Mouse (Mus musculus): ENCODE measurements around the gene Lrp5. TPM values are rescaled to one million over a fixed set of nuclear protein-coding genes. Genes with fewer than 3 reads are reported as not detected.

The Lrp5 gene
- polyA plus RNA-seq, 1 experiment from 2014 or later, result 7.9 TPM

GRCm38 (mm10) chr19:3699508-3700438, 13.4 kb upstream of the Lrp5 start:
- ATAC-seq (replicated peaks; ENCODE audit: low FRiP score, low TSS enrichment, low read depth) (peak; percentile 58; the same call in 1 of the 2 replicates), DNase-seq (ENCODE audit: low spot score) (peak; percentile 91)
- Histone ChIP-seq H3K4me3 (ENCODE audit: low read depth, low read length) (no peak overlapping the region), H3K9me3 (ENCODE audit: control insufficient read depth, low read length) (no peaks in the 10 kb centered on the region), H3K4me2 (ENCODE audit: low read length) (no peak overlapping the region), H3K4me1 (replicated peaks; ENCODE audit: control insufficient read depth, insufficient read depth, low read length) (no peaks in the 10 kb centered on the region), H3K36me3 (ENCODE audit: control insufficient read depth, insufficient read depth, low read length) (no peaks in the 10 kb centered on the region), H3K27me3 (replicated peaks; ENCODE audit: control insufficient read depth, insufficient read depth, low read length) (no peaks in the 10 kb centered on the region), H3K9ac (ENCODE audit: low read length) (no peak overlapping the region), H3K27ac (ENCODE audit: low read depth) (no peak overlapping the region)
- 33% methylated on average over 6 of the region's 6 CpGs for WGBS

GRCm38 (mm10) chr19:3698035-3698434, 11.7 kb upstream of the Lrp5 start:
- Histone ChIP-seq H3K9ac (ENCODE audit: low read length) (no peak overlapping the region), H3K27me3 (replicated peaks; ENCODE audit: control insufficient read depth, insufficient read depth, low read length) (no peaks in the 10 kb centered on the region), H3K9me3 (ENCODE audit: control insufficient read depth, low read length) (no peaks in the 10 kb centered on the region), H3K36me3 (ENCODE audit: control insufficient read depth, insufficient read depth, low read length) (no peaks in the 10 kb centered on the region), H3K4me2 (ENCODE audit: low read length) (no peak overlapping the region), H3K27ac (ENCODE audit: low read depth) (no peak overlapping the region), H3K4me3 (ENCODE audit: low read depth, low read length) (no peak overlapping the region), H3K4me1 (replicated peaks; ENCODE audit: control insufficient read depth, insufficient read depth, low read length) (no peaks in the 10 kb centered on the region)
- no peak for DNase-seq (ENCODE audit: low spot score)
- no peak for ATAC-seq (replicated peaks; ENCODE audit: low FRiP score, low TSS enrichment, low read depth)
- 80% methylated on average over 7 of the region's 7 CpGs for WGBS

DNA sequence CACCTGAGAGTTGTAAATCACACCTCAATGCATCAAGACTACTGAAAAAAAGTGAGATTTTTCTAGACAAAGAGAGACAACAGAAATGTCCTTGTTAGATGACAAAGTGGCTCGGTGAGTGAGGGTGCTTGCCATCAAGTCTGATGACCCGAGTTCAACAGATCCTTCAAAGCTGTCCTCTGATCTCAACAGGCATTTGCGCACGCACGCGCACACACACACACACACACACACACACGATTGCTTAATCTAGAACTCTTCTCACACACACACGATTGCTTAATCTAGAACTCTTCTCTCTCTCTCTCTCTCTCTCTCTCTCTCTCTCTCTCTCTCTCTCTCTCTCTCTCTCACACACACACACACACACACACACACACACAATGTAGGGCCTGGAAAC, 9.6 kb upstream of the Lrp5 start:
- no peak overlapping the region for H3K9ac ChIP-seq (ENCODE audit: low read length)
- no peaks in the 10 kb centered on the region for H3K9me3 ChIP-seq (ENCODE audit: control insufficient read depth, low read length)
- ATAC-seq (replicated peaks; ENCODE audit: low FRiP score, low TSS enrichment, low read depth), result no peak
- H3K4me3 ChIP-seq (ENCODE audit: low read depth, low read length), result no peak overlapping the region
- H3K27ac ChIP-seq (ENCODE audit: low read depth), result no peak overlapping the region
- H3K27me3 ChIP-seq (replicated peaks; ENCODE audit: control insufficient read depth, insufficient read depth, low read length), result no peaks in the 10 kb centered on the region
- H3K4me1 ChIP-seq (replicated peaks; ENCODE audit: control insufficient read depth, insufficient read depth, low read length), result no peaks in the 10 kb centered on the region
- no peaks in the 10 kb centered on the region for H3K36me3 ChIP-seq (ENCODE audit: control insufficient read depth, insufficient read depth, low read length)
- H3K4me2 ChIP-seq (ENCODE audit: low read length), result no peak overlapping the region
- no peak for DNase-seq (ENCODE audit: low spot score)
- WGBS, result 86% methylated on average over 8 of the region's 8 CpGs

GRCm38 (mm10) chr19:3695471-3695870, 9.1 kb upstream of the Lrp5 start:
- no peaks in the 10 kb centered on the region for H3K27me3 ChIP-seq (replicated peaks; ENCODE audit: control insufficient read depth, insufficient read depth, low read length)
- H3K9me3 ChIP-seq (ENCODE audit: control insufficient read depth, low read length), result no peaks in the 10 kb centered on the region
- WGBS, result 77% methylated on average over 4 of the region's 4 CpGs
- H3K4me3 ChIP-seq (ENCODE audit: low read depth, low read length), result no peak overlapping the region
- H3K4me2 ChIP-seq (ENCODE audit: low read length), result no peak overlapping the region
- H3K36me3 ChIP-seq (ENCODE audit: control insufficient read depth, insufficient read depth, low read length), result no peaks in the 10 kb centered on the region
- no peak overlapping the region for H3K27ac ChIP-seq (ENCODE audit: low read depth)
- no peak overlapping the region for H3K9ac ChIP-seq (ENCODE audit: low read length)
- ATAC-seq (replicated peaks; ENCODE audit: low FRiP score, low TSS enrichment, low read depth) (no peak), DNase-seq (ENCODE audit: low spot score) (no peak)
- no peaks in the 10 kb centered on the region for H3K4me1 ChIP-seq (replicated peaks; ENCODE audit: control insufficient read depth, insufficient read depth, low read length)

DNA sequence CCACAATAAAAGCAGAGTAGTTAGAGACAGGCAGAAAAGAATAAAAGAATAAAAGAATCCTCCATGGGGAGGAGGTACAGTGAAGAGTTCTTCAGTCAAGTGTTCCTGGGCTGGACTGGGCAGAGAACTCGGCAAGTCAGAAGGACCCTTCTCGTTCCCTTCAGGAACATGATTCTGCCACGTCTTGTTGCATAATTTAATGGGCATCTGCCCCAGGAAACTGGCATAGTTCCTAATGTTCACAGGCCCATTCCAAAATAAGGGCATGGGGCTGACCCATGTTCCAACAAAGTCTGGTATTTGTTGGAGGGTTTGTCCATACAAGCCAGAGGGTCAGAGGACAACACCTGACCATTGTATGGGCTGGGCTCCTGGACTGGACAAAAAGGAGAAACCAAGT, 8.6 kb upstream of the Lrp5 start:
- Histone ChIP-seq H3K9ac (ENCODE audit: low read length) (no peak overlapping the region), H3K4me2 (ENCODE audit: low read length) (no peak overlapping the region), H3K36me3 (ENCODE audit: control insufficient read depth, insufficient read depth, low read length) (no peaks in the 10 kb centered on the region), H3K27ac (ENCODE audit: low read depth) (no peak overlapping the region), H3K27me3 (replicated peaks; ENCODE audit: control insufficient read depth, insufficient read depth, low read length) (no peaks in the 10 kb centered on the region), H3K4me1 (replicated peaks; ENCODE audit: control insufficient read depth, insufficient read depth, low read length) (no peaks in the 10 kb centered on the region), H3K9me3 (ENCODE audit: control insufficient read depth, low read length) (no peaks in the 10 kb centered on the region), H3K4me3 (ENCODE audit: low read depth, low read length) (no peak overlapping the region)
- no peak for ATAC-seq (replicated peaks; ENCODE audit: low FRiP score, low TSS enrichment, low read depth)
- WGBS, result 85% methylated on average over 3 of the region's 3 CpGs
- no peak for DNase-seq (ENCODE audit: low spot score)

DNA sequence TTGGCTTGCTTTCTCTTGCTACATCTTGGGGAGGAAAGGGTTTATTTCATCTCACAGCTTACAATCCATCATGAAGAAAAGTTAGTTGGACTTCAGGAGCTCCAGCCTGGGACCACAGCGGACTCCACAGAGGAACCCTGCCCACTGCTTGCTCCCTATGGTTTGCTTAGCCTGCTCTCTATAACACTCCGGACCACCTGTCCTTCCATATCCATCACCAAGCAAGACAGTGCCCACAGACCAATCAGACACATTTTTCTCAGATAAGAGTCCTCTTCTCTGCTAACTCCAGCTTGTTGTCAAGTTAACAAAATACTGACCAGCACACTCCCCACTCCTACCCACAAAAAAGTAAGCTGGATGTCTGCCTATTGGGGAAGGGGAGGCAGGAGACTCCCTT, 8.1 kb upstream of the Lrp5 start:
- H3K36me3 ChIP-seq (ENCODE audit: control insufficient read depth, insufficient read depth, low read length), result no peaks in the 10 kb centered on the region
- no peaks in the 10 kb centered on the region for H3K9me3 ChIP-seq (ENCODE audit: control insufficient read depth, low read length)
- no peak overlapping the region for H3K4me2 ChIP-seq (ENCODE audit: low read length)
- H3K4me1 ChIP-seq (replicated peaks; ENCODE audit: control insufficient read depth, insufficient read depth, low read length), result no peaks in the 10 kb centered on the region
- no peak overlapping the region for H3K27ac ChIP-seq (ENCODE audit: low read depth)
- no peaks in the 10 kb centered on the region for H3K27me3 ChIP-seq (replicated peaks; ENCODE audit: control insufficient read depth, insufficient read depth, low read length)
- ATAC-seq (replicated peaks; ENCODE audit: low FRiP score, low TSS enrichment, low read depth) (no peak), DNase-seq (ENCODE audit: low spot score) (no peak)
- 59% methylated on average over 2 of the region's 2 CpGs for WGBS
- H3K4me3 ChIP-seq (ENCODE audit: low read depth, low read length), result no peak overlapping the region
- H3K9ac ChIP-seq (ENCODE audit: low read length), result no peak overlapping the region

GRCm38 (mm10) chr19:3692414-3693145, 6.2 kb upstream of the Lrp5 start:
- Histone ChIP-seq H3K4me2 (ENCODE audit: low read length) (no peak overlapping the region), H3K4me1 (replicated peaks; ENCODE audit: control insufficient read depth, insufficient read depth, low read length) (peaks cover 6% of the 10 kb centered on the region), H3K4me3 (ENCODE audit: low read depth, low read length) (no peak overlapping the region), H3K27ac (ENCODE audit: low read depth) (no peak overlapping the region), H3K27me3 (replicated peaks; ENCODE audit: control insufficient read depth, insufficient read depth, low read length) (no peaks in the 10 kb centered on the region), H3K9ac (ENCODE audit: low read length) (no peak overlapping the region), H3K36me3 (ENCODE audit: control insufficient read depth, insufficient read depth, low read length) (no peaks in the 10 kb centered on the region), H3K9me3 (ENCODE audit: control insufficient read depth, low read length) (no peaks in the 10 kb centered on the region)
- DNase-seq (ENCODE audit: low spot score) (no peak), ATAC-seq (replicated peaks; ENCODE audit: low FRiP score, low TSS enrichment, low read depth) (no peak)
- WGBS, result 53% methylated on average over 6 of the region's 6 CpGs

DNA sequence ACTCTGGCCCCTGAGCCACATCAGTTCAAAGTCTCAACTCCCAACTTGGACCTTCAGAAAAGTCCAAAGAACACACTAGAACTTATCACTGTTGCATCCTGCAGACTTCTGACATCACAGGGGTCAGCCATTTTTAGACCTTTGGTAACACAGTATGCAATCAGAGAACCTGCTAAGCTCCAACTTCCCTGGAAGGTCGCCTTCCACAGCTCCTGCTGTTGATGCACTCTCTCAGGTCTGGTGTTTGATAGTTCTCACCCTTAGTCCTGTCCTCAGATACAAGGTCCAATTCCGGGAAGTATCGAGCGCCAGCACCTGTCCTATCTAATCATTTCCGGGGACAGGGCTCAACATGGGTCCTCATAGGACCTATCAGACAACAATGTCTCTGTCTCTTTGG, 5.0 kb upstream of the Lrp5 start:
- H3K27ac ChIP-seq (ENCODE audit: low read depth), result no peak overlapping the region
- DNase-seq (ENCODE audit: low spot score) (no peak), ATAC-seq (replicated peaks; ENCODE audit: low FRiP score, low TSS enrichment, low read depth) (no peak)
- H3K27me3 ChIP-seq (replicated peaks; ENCODE audit: control insufficient read depth, insufficient read depth, low read length), result no peaks in the 10 kb centered on the region
- no peaks in the 10 kb centered on the region for H3K36me3 ChIP-seq (ENCODE audit: control insufficient read depth, insufficient read depth, low read length)
- H3K4me3 ChIP-seq (ENCODE audit: low read depth, low read length), result no peak overlapping the region
- no peak overlapping the region for H3K4me2 ChIP-seq (ENCODE audit: low read length)
- peaks cover 9% of the 10 kb centered on the region for H3K4me1 ChIP-seq (replicated peaks; ENCODE audit: control insufficient read depth, insufficient read depth, low read length)
- no peaks in the 10 kb centered on the region for H3K9me3 ChIP-seq (ENCODE audit: control insufficient read depth, low read length)
- H3K9ac ChIP-seq (ENCODE audit: low read length), result no peak overlapping the region
- WGBS, result 91% methylated on average over 5 of the region's 5 CpGs

Measured in intestine, embryonic 14.5 days (tissue).